ENCODE assay signal across 12 mouse cellular contexts in genomic region chr13:22037415-22037814, GRCm38 (mm10). TPM values are rescaled to one million over a fixed set of nuclear protein-coding genes. Genes with fewer than 3 reads are reported as not detected.
A peak's percentile ranks its signal among the peaks of the same experiment; 100 is the strongest.
DNase-seq lines count a peak whose midpoint lies in the region; ATAC-seq lines count a peak whose summit lies in the region.
"Had no signal": no experiment of that assay in that cellular context is flagged by ENCODE, and none has a peak within 500 bp of the region (broad histone marks: within the 10 kb centered on the region; RNA-seq: fewer than 3 reads in every experiment).

No protein-coding gene starts in this region.

- no peak for ATAC-seq in megakaryocyte, adult 5-6 weeks (ENCODE audit: poor library complexity, severe bottlenecking)
- ATAC-seq in embryonic facial prominence, embryonic 14.5 days (ENCODE audit: low read depth) = no peak
- no peak for ATAC-seq in liver, embryonic 15.5 days (ENCODE audit: insufficient read depth)
- ATAC-seq: hindbrain, postnatal 0 days had no signal

- H3K27me3 ChIP-seq in heart, embryonic 10.5 days (ENCODE audit: insufficient read depth, poor library complexity, severe bottlenecking) = no peaks in the 10 kb centered on the region
- no peaks in the 10 kb centered on the region for H3K27me3 ChIP-seq in megakaryocyte, embryonic 14.5 days (replicated peaks)
- H3K27me3 ChIP-seq in embryonic facial prominence, embryonic 14.5 days (replicated peaks; ENCODE audit: control insufficient read depth, insufficient read depth, low read length) = no peaks in the 10 kb centered on the region
- H3K27me3 ChIP-seq in liver, embryonic 15.5 days = no peaks in the 10 kb centered on the region

- DNase-seq in heart, embryonic 10.5 days (ENCODE audit: low spot score) = no peak
- DNase-seq in heart, postnatal 36 days = no peak
- no peak for DNase-seq in embryonic facial prominence, embryonic 14.5 days (ENCODE audit: low spot score)
- no peak for DNase-seq in testis, postnatal 14 days (ENCODE audit: low spot score)
- DNase-seq in thymus, postnatal 36 days = no peak
- DNase-seq: cerebellum, postnatal 36 days; heart, adult 18-20 months had no signal

- intact Hi-C loops in heart, postnatal 36 days (cut with DNase I) = no loop called here

- H3K4me1 ChIP-seq in heart, embryonic 10.5 days = peaks cover 15% of the 10 kb centered on the region; the same call in 1 of the 2 replicates
- H3K4me1 ChIP-seq in megakaryocyte, embryonic 14.5 days = peaks cover 69% of the 10 kb centered on the region
- peaks cover 28% of the 10 kb centered on the region for H3K4me1 ChIP-seq in embryonic facial prominence, embryonic 14.5 days (ENCODE audit: control insufficient read depth, insufficient read depth, low read length)
- peaks cover 62% of the 10 kb centered on the region for H3K4me1 ChIP-seq in liver, embryonic 15.5 days (replicated peaks)

- 78% methylated on average over 2 of the region's 2 CpGs for WGBS in heart, embryonic 10.5 days
- 54% methylated on average over 2 of the region's 2 CpGs for WGBS in embryonic facial prominence, embryonic 14.5 days
- WGBS in liver, embryonic 15.5 days (ENCODE audit: insufficient replicate concordance) = 39% methylated on average over 2 of the region's 2 CpGs

- H3K9me3 ChIP-seq in heart, embryonic 10.5 days = no peaks in the 10 kb centered on the region
- H3K9me3 ChIP-seq in megakaryocyte, embryonic 14.5 days = no peaks in the 10 kb centered on the region
- H3K9me3 ChIP-seq in embryonic facial prominence, embryonic 14.5 days (ENCODE audit: control insufficient read depth, low read length) = no peaks in the 10 kb centered on the region
- H3K9me3 ChIP-seq in liver, embryonic 15.5 days (replicated peaks) = no peaks in the 10 kb centered on the region

- H3K4me2 ChIP-seq in embryonic facial prominence, embryonic 14.5 days (ENCODE audit: low read depth, low read length) = no peak overlapping the region
- peak overlapping the region; percentile 75 for H3K4me2 ChIP-seq in liver, embryonic 15.5 days

- H3K9ac ChIP-seq in embryonic facial prominence, embryonic 14.5 days (ENCODE audit: low read depth, low read length) = no peak overlapping the region
- H3K9ac ChIP-seq in liver, embryonic 15.5 days = peak overlapping the region; percentile 71

- H3K27ac ChIP-seq in heart, embryonic 10.5 days = 0 out of 2 replicates have a peak overlapping the region, but pooled peaks have one; percentile 87
- H3K27ac ChIP-seq in embryonic facial prominence, embryonic 14.5 days (replicated peaks; ENCODE audit: low read depth, low read length) = peak overlapping the region; percentile 29; the same call in 1 of the 2 replicates
- peak overlapping the region; percentile 100 for H3K27ac ChIP-seq in liver, embryonic 15.5 days (replicated peaks)
- H3K27ac ChIP-seq: hindbrain, postnatal 0 days had no signal

- H3K4me3 ChIP-seq in heart, embryonic 10.5 days = 0 out of 2 replicates have a peak overlapping the region, but pooled peaks have one; percentile 51
- peak overlapping the region; percentile 28 for H3K4me3 ChIP-seq in megakaryocyte, embryonic 14.5 days (replicated peaks)
- no peak overlapping the region for H3K4me3 ChIP-seq in embryonic facial prominence, embryonic 14.5 days (ENCODE audit: low read depth, low read length)
- H3K4me3 ChIP-seq in liver, embryonic 15.5 days (replicated peaks) = peak overlapping the region; percentile 55

- no peaks in the 10 kb centered on the region for H3K36me3 ChIP-seq in heart, embryonic 10.5 days
- no peaks in the 10 kb centered on the region for H3K36me3 ChIP-seq in megakaryocyte, embryonic 14.5 days (replicated peaks; ENCODE audit: low read length)
- H3K36me3 ChIP-seq in embryonic facial prominence, embryonic 14.5 days (ENCODE audit: control insufficient read depth, insufficient read depth, low read length) = no peaks in the 10 kb centered on the region
- H3K36me3 ChIP-seq in liver, embryonic 15.5 days (replicated peaks) = no peaks in the 10 kb centered on the region

RNA-seq across cellular contexts. Expression of gene Hist1h2bk, which starts 1.7 kb away (rescaled TPM):
- polyA plus RNA-seq in heart, embryonic 10.5 days (2016; fragmentation: Nextera tagmentation; extraction: Ambion mirVana) = 3.1 and 6.4 TPM in 2 replicates
- 10 to 100 TPM; 23.3 to 28.1 TPM for total RNA-seq in heart, postnatal 36 days (2021)
- 7.0 TPM in 1 of 2 replicates, not detected in the other for polyA plus RNA-seq in megakaryocyte, embryonic 14.5 days (2012; ENCODE audit: insufficient read depth, low replicate concordance)
- total RNA-seq in megakaryocyte, adult 5-6 weeks (2015) = 78.9 and 108 TPM in 2 replicates
- 1,539 and 1,747 TPM in 2 replicates for total RNA-seq in megakaryocyte, adult 5-6 weeks (2017)
- 3.9 and 6.6 TPM in 2 replicates for polyA plus RNA-seq in embryonic facial prominence, embryonic 14.5 days (2014; fragmentation: Nextera tagmentation; extraction: Ambion mirVana)
- 4.4 and 5.4 TPM in 2 replicates for polyA plus RNA-seq in liver, embryonic 15.5 days (2015; fragmentation: Nextera tagmentation; extraction: Ambion mirVana)

RNA-seq across cellular contexts. Expression of gene Hist1h2ah, which starts 2.0 kb away (rescaled TPM):
- polyA plus RNA-seq in heart, embryonic 10.5 days (2016; fragmentation: Nextera tagmentation; extraction: Ambion mirVana) = 3.5 and 4.5 TPM in 2 replicates
- total RNA-seq in heart, postnatal 36 days (2021) = 10 to 100 TPM in 1 of 2 experiments, 1 to 10 TPM in 1; 2.3 to 12.5 TPM
- 89.8 and 975 TPM in 2 replicates for polyA plus RNA-seq in megakaryocyte, embryonic 14.5 days (2012; ENCODE audit: insufficient read depth, low replicate concordance)
- total RNA-seq in megakaryocyte, adult 5-6 weeks (2015) = 0.91 and 1.1 TPM in 2 replicates
- total RNA-seq in megakaryocyte, adult 5-6 weeks (2017) = 48.2 and 145 TPM in 2 replicates
- polyA plus RNA-seq in embryonic facial prominence, embryonic 14.5 days (2014; fragmentation: Nextera tagmentation; extraction: Ambion mirVana) = 13.1 TPM in 1 of 2 replicates, not detected in the other
- polyA plus RNA-seq in liver, embryonic 15.5 days (2015; fragmentation: Nextera tagmentation; extraction: Ambion mirVana) = 9.5 and 11.4 TPM in 2 replicates
- polyA plus RNA-seq: frontal cortex, adult 2 months had no signal

RNA-seq across cellular contexts. Expression of gene Hist1h4i, which starts 3.7 kb away (rescaled TPM):
- 10.6 and 21.8 TPM in 2 replicates for polyA plus RNA-seq in heart, embryonic 10.5 days (2016; fragmentation: Nextera tagmentation; extraction: Ambion mirVana)
- 10 to 100 TPM; 15.8 to 18.6 TPM for total RNA-seq in heart, postnatal 36 days (2021)
- 304 and 570 TPM in 2 replicates for polyA plus RNA-seq in megakaryocyte, embryonic 14.5 days (2012; ENCODE audit: insufficient read depth, low replicate concordance)
- 34.9 and 43.5 TPM in 2 replicates for total RNA-seq in megakaryocyte, adult 5-6 weeks (2015)
- total RNA-seq in megakaryocyte, adult 5-6 weeks (2017) = 115 and 127 TPM in 2 replicates
- polyA plus RNA-seq in embryonic facial prominence, embryonic 14.5 days (2014; fragmentation: Nextera tagmentation; extraction: Ambion mirVana) = 11.8 and 13.3 TPM in 2 replicates
- polyA plus RNA-seq in liver, embryonic 15.5 days (2015; fragmentation: Nextera tagmentation; extraction: Ambion mirVana) = 40.8 and 42.0 TPM in 2 replicates

RNA-seq across cellular contexts. Expression of gene Hist1h2ag, which starts 5.3 kb away (rescaled TPM):
- polyA plus RNA-seq in heart, embryonic 10.5 days (2016; fragmentation: Nextera tagmentation; extraction: Ambion mirVana) = 18.7 and 42.5 TPM in 2 replicates
- total RNA-seq in heart, postnatal 36 days (2021) = 10 to 100 TPM; 10.3 to 10.5 TPM
- polyA plus RNA-seq in megakaryocyte, embryonic 14.5 days (2012; ENCODE audit: insufficient read depth, low replicate concordance) = 24.5 and 35.7 TPM in 2 replicates
- 43.5 and 58.5 TPM in 2 replicates for total RNA-seq in megakaryocyte, adult 5-6 weeks (2015)
- 942 and 986 TPM in 2 replicates for total RNA-seq in megakaryocyte, adult 5-6 weeks (2017)
- 24.9 and 28.8 TPM in 2 replicates for polyA plus RNA-seq in embryonic facial prominence, embryonic 14.5 days (2014; fragmentation: Nextera tagmentation; extraction: Ambion mirVana)
- polyA plus RNA-seq in liver, embryonic 15.5 days (2015; fragmentation: Nextera tagmentation; extraction: Ambion mirVana) = 13.0 and 22.6 TPM in 2 replicates

RNA-seq across cellular contexts. Expression of gene Hist1h2bj, which starts 5.6 kb away (rescaled TPM):
- 8.3 and 12.9 TPM in 2 replicates for polyA plus RNA-seq in heart, embryonic 10.5 days (2016; fragmentation: Nextera tagmentation; extraction: Ambion mirVana)
- total RNA-seq in heart, postnatal 36 days (2021) = 1 to 10 TPM; 7.2 to 9.7 TPM
- polyA plus RNA-seq in megakaryocyte, embryonic 14.5 days (2012; ENCODE audit: insufficient read depth, low replicate concordance) = 27.3 and 32.8 TPM in 2 replicates
- 57.4 and 58.7 TPM in 2 replicates for total RNA-seq in megakaryocyte, adult 5-6 weeks (2015)
- total RNA-seq in megakaryocyte, adult 5-6 weeks (2017) = 645 and 753 TPM in 2 replicates
- 3.4 and 7.4 TPM in 2 replicates for polyA plus RNA-seq in embryonic facial prominence, embryonic 14.5 days (2014; fragmentation: Nextera tagmentation; extraction: Ambion mirVana)
- 17.5 and 18.4 TPM in 2 replicates for polyA plus RNA-seq in liver, embryonic 15.5 days (2015; fragmentation: Nextera tagmentation; extraction: Ambion mirVana)

Comparison
In these comparisons a context has a peak if more than half of its experiments do, and no peak if none do; other contexts are left out.
1. H3K27ac ChIP-seq: peak in every context shown above with its lines; median percentile 100 in liver, embryonic 15.5 days; 87 in heart, embryonic 10.5 days; 29 in embryonic facial prominence, embryonic 14.5 days.